Mouse (Mus musculus) cortical plate, adult 2 months (tissue): Measurements from ENCODE around the gene Anks1b.

Source experiments
- CTCF ChIP-seq: fragments of 200-500 bp; IDR thresholded peaks from 2 replicates; pipeline ENCODE4 v1.5.1; 2011; ENCODE audit warnings: mild to moderate bottlenecking, control low read depth, low read length; ENCODE audit not compliant: insufficient read depth; ENCODE audit errors: extremely low read depth
- POLR2A ChIP-seq: fragments of 200-500 bp; IDR thresholded peaks from 2 replicates; pipeline ENCODE4 v1.6.1; 2011; ENCODE audit warnings: mild to moderate bottlenecking, low read length, control low read depth; ENCODE audit not compliant: insufficient read depth; ENCODE audit errors: extremely low read depth

DNA sequence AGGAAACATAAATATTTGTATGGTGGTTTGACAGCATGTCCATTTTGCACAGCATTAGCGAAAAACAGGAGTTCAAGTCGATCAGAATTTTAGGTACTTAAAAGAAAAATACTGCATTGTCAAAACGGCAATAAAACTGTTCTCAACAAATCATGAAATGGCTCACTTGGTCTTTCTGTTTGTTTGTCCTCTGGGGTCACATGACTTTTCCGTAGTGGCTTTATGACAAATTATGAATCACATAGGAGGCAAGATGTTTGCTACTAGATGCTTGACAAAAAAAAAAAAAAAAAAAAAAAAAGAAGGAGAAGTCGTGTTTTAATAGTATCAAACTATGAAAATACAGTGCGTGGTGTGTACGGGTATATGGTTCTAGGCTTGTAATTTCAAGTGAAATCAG, 495.7 kb downstream of the Anks1b start:
- TF ChIP-seq CTCF (no peak), POLR2A (no peak)
